Mouse (Mus musculus): ENCODE results near the gene Popdc2.
"Not testable (repeated sequence)": the region's sequence is repeated elsewhere in the genome, so short reads cannot be mapped to it uniquely, and the experiment has no call there.

Gene Popdc2

GRCm38 (mm10) chr16:38361933-38362332 is at the start of gene Popdc2:
Popdc2 (plus strand) TSS chr16:38362209.
- no peak for DNase-seq (ENCODE audit: low read depth, low spot score)

DNA sequence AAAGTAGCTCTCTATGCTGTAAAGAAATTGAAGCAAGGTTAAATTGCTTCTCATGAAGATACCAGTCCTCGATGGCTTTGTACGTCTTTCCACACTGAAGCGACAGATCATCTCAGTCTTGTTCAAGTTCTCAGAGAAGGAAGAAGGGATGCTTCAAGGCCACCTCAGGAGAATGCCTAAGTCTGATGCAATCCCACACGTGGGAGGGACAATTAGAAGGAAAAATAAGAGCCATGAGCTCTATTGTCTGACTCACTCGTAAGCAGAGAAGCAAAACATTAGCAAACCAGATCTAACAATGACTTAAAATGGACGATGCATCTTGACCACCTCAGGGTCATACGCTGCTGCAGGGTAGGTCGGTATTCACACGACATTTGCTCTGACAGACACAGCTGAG is 43.5 kb upstream of the Popdc2 start:
- DNase-seq (ENCODE audit: low read depth, low spot score) = no peak

DNA sequence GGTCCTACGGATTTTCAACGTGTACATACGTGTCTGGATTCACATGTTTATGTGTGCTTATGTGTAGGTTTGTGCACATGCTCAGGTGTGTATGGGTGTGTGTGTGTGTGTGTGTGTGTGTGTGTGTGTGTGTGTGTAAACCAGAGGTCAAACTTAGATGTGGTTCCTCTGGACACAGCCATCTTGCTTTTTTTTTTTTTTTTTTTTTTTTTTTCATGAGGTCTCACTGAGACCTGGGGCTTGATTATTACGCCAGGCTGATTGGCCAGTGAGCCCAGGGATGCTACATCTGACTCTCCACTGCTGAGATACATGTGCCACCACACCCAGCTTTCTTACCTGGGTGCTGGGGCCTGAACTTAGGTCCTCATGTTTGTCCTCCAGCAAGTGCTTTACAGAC is 42.9 kb upstream of the Popdc2 start:
- no peak for DNase-seq (ENCODE audit: low read depth, low spot score)

DNA sequence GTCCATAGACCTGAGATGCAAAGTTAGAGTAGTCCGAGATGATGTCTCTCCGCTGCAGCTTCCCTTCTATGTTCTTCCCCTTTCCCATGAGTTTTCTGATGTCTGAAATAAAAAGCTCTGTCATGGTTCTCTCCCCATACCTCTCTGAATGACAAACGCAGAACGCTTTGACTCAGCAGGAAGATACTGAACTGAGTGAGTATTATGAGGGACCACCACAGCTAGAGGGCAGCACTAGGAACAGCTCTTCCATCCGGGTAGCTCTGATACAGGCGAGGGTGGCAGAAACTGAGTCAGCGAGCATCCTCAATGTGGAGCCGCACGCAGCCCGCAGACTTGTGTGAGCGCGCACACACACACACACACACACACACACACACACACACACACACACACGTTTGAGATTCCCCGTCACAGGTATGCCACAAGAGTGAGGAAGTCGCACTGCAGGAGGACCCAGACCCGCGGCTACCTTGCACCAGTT is 40.5 kb upstream of the Popdc2 start:
- DNase-seq (ENCODE audit: low read depth, low spot score) = peak; percentile 75

DNA sequence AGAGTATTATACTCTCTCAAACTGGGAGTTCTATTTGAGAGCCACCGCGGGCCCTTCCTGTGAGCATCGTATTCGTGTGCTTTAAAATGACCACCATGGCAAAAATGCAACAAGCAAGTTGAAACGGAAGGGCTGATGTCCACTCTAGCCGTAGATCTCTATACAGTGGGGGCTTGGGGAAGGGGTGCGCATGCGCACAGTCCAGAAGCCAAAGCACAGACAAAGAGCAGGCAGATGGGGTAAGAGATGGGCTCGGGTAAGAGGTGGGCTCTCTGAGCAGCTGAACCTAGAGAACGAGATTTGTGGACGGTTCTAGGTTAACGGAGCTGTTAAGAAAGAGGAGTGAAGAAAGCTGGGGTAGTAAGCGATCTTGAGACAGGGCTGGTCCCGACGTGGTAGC is 37.7 kb upstream of the Popdc2 start:
- no peak for DNase-seq (ENCODE audit: low read depth, low spot score)

DNA sequence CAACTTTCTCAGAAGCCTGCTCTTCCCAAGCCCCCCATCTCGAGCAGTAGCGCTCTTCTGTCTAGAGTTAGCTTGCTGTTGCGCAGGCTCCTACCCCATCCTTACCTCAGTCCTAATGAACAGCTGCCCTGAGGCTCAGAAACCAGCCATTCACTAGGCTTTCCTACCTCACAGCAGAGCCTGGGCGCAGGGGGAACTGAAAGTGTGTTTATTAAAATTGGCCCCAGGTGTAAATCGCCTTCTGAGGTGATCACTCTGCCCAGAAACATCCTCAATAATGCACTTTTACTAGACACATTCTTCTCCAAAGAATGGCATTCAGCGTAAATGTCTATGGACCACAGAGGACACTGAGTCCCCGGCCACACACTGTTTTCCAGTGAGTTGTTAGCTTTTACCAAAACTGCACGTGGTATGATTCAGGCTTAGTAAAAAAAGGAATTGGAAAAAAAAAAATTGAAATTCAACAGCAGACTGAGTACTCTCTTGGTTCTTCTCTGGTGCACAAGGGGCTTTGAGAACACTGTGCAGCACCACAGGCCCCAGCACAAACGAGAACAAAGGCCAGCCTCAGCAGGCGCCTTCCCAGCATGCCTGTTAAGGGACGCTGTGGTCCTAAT is 35.1 kb upstream of the Popdc2 start:
- peak; percentile 84 for DNase-seq (ENCODE audit: low read depth, low spot score)

- DNase-seq (ENCODE audit: low read depth, low spot score) = no peak
Measured at GRCm38 (mm10) chr16:38329340-38329739, 32.7 kb upstream of the Popdc2 start.

DNA sequence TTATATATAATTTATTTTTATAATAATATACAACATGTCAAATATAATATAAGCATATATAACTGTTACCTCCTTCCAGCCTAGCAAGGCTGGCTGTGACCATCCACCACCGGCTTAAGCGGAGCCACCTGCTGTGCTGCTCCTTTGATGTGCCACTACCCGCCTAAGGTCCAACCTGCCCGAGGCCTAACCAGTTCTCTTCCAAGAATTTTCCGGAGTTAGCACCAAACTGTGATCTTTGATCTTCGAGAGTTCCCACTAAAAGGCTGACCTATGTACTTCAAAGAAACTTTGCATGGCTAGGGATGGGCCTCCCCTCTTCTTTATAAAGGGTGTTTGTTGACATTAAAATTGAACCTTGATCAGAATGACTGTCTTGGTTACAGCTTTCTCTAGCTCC is 27.6 kb upstream of the Popdc2 start:
- DNase-seq (ENCODE audit: low read depth, low spot score) = no peak

GRCm38 (mm10) chr16:38338077-38338476 is 23.9 kb upstream of the Popdc2 start:
- not testable (repeated sequence) for DNase-seq (ENCODE audit: low read depth, low spot score)

GRCm38 (mm10) chr16:38341396-38342324 is 20.3 kb upstream of the Popdc2 start, which contains the start of gene Maats1:
Maats1 (minus strand) TSS chr16:38342143.
- no peak for DNase-seq (ENCODE audit: low read depth, low spot score)

GRCm38 (mm10) chr16:38344941-38345725 is 16.9 kb upstream of the Popdc2 start:
- DNase-seq (ENCODE audit: low read depth, low spot score) = peak; percentile 79

DNA sequence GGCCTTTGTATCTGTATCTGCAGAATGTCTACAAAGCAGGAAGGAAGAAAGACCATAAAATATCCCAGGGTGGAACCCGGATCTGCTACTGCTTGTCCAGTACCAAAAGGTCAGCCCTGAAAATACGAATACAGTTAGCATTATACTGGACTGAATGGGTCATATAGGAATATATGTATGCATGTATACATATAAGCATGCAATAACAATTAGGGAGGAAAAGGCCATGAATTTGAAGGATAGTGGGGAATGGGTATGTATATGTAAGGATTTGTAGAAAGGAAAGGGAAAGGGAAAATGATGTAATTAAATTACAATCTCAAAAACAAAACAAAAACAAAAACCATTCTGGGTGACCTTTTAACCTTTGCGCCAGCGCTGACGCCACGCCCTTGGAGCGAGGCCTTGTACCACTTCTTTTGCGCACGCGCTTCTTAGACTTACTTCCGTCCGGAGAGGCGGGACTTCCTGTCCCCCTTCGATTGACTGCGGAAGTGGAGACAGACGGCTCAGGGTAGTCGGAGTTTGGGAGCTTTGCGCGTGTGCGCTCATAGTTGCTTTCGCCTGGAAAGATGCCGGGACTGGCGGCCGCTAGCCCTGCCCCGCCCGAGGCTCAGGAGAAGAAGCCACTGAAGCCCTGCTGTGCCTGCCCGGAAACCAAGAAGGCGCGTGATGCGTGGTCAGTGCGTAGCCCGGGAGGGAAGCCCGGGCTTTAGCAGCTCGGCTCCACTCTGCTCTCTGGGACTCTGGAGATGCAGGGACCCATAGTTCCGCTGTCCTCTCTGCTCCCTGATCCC is 15.3 kb upstream of the Popdc2 start, which contains the start of the genes Cox17 and Gm21987:
Cox17 (plus strand) TSS at position 463 of the 797 bp plus-strand sequence.
Gm21987 (plus strand) TSS at position 512 of the 797 bp plus-strand sequence.
- peak; percentile 97 for DNase-seq (ENCODE audit: low read depth, low spot score)

- peak; percentile 30 for DNase-seq (ENCODE audit: low read depth, low spot score)
Measured at GRCm38 (mm10) chr16:38347588-38347987, 14.4 kb upstream of the Popdc2 start.

- peak; percentile 53 for DNase-seq (ENCODE audit: low read depth, low spot score)
Measured at GRCm38 (mm10) chr16:38348217-38348761, 13.7 kb upstream of the Popdc2 start.

GRCm38 (mm10) chr16:38349881-38350280 is 12.1 kb upstream of the Popdc2 start:
- DNase-seq (ENCODE audit: low read depth, low spot score) = no peak

DNA sequence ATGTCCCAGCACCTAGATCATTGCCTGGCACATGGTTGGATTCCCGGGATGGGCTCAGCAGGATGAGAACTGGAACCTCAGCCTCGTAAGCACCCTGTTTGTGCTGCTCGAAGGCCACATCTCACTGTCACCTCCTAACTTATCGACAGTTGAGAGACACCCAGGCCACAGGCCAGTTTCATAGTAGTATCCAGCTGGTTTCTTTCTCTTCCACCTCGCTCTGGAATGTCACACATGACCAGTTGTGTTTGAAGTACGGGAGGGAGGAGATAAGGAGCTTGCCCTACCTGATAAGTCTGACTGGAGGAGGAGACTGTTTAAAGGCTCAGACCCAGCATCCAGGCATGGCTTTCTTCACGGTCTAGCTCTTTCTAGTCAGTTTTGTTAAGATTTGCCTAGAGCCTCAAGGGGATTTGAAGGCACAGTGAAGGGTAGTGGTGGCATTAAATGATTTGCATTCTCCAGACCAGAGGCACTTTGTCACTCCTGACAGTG is 11.6 kb upstream of the Popdc2 start:
- peak; percentile 50 for DNase-seq (ENCODE audit: low read depth, low spot score)

- no peak for DNase-seq (ENCODE audit: low read depth, low spot score)
Measured at GRCm38 (mm10) chr16:38350939-38351338, 11.1 kb upstream of the Popdc2 start.

- DNase-seq (ENCODE audit: low read depth, low spot score) = no peak
Measured at GRCm38 (mm10) chr16:38352031-38352430, 10.0 kb upstream of the Popdc2 start.

- no peak for DNase-seq (ENCODE audit: low read depth, low spot score)
Measured at GRCm38 (mm10) chr16:38352851-38353250, 9.2 kb upstream of the Popdc2 start.

GRCm38 (mm10) chr16:38353642-38354041 is 8.4 kb upstream of the Popdc2 start:
- DNase-seq (ENCODE audit: low read depth, low spot score) = peak; percentile 40
